Mouse (Mus musculus): ENCODE results near the gene Pcca.

- TF ChIP-seq POLR2A (IDR thresholded peaks at IDR 0.05; ENCODE audit: insufficient read length, low read depth) = no peak
- TF ChIP-seq MAX (IDR thresholded peaks at IDR 0.05; ENCODE audit: low read depth) = no peak
- no peak for TF ChIP-seq E2F4 (IDR thresholded peaks at IDR 0.05; ENCODE audit: insufficient read depth)
- no peak for TF ChIP-seq USF1 (IDR thresholded peaks at IDR 0.05; ENCODE audit: low read depth)
Observed at GRCm38 (mm10) chr14:122891470-122891968, 357.4 kb downstream of the Pcca start.

Data from myocyte (in vitro differentiated cells).